Mouse (Mus musculus) layer of hippocampus, adult 8-10 months (tissue): ENCODE data around the gene Bach1. TPM values are rescaled to one million over a fixed set of nuclear protein-coding genes. Genes with fewer than 3 reads are reported as not detected.

Source experiments
- DNase-seq, 2 experiments: peaks; one replicate each; pipeline ENCODE4 v3.0.0; 2022; ENCODE audit warnings: low spot score in 2 of 2
- total RNA-seq, 4 experiments: library from RNA; stranded (reverse); gene quantifications; 2 replicates each; pipeline ENCODE4 v1.2.4; 2022

Bach1 gene
- total RNA-seq, result 10 to 100 TPM; 12.9 to 18.0 (median 14.2) TPM

GRCm38 (mm10) chr16:87698692-87699305 lies at the start of gene Bach1:
Bach1 (plus strand) TSS chr16:87698945.
- DNase-seq, result peak; percentile 84 to 85

- DNase-seq, result no peak
These were observed 46.4 kb upstream of the Bach1 start for GRCm38 (mm10) chr16:87652344-87652743.

GRCm38 (mm10) chr16:87652924-87653323 lies 45.8 kb upstream of the Bach1 start:
- DNase-seq, result no peak

GRCm38 (mm10) chr16:87654016-87654575 lies 44.6 kb upstream of the Bach1 start:
- DNase-seq, result no peak

GRCm38 (mm10) chr16:87655005-87655404 lies 43.7 kb upstream of the Bach1 start:
- DNase-seq, result no peak

- no peak for DNase-seq
These were observed 43.2 kb upstream of the Bach1 start for GRCm38 (mm10) chr16:87655579-87655978.

- no peak for DNase-seq
These were observed 42.0 kb upstream of the Bach1 start for GRCm38 (mm10) chr16:87656771-87657170.

- DNase-seq, result no peak
These were observed 41.5 kb upstream of the Bach1 start for GRCm38 (mm10) chr16:87657291-87657690.

- DNase-seq, result no peak
These were observed 37.7 kb upstream of the Bach1 start for GRCm38 (mm10) chr16:87661024-87661471.

- no peak for DNase-seq
These were observed 37.1 kb upstream of the Bach1 start for GRCm38 (mm10) chr16:87661636-87662035.

GRCm38 (mm10) chr16:87662528-87662927 lies 36.2 kb upstream of the Bach1 start:
- DNase-seq, result no peak

- no peak for DNase-seq
These were observed 34.9 kb upstream of the Bach1 start for GRCm38 (mm10) chr16:87663890-87664289.

- DNase-seq, result no peak
These were observed 33.5 kb upstream of the Bach1 start for GRCm38 (mm10) chr16:87665246-87665645.

- no peak for DNase-seq
These were observed 32.8 kb upstream of the Bach1 start for GRCm38 (mm10) chr16:87665752-87666619.

- DNase-seq, result no peak
These were observed 32.1 kb upstream of the Bach1 start for GRCm38 (mm10) chr16:87666620-87667004.

- DNase-seq, result no peak
These were observed 30.7 kb upstream of the Bach1 start for GRCm38 (mm10) chr16:87668002-87668401.

- DNase-seq, result no peak
These were observed 28.5 kb upstream of the Bach1 start for GRCm38 (mm10) chr16:87670091-87670820.

GRCm38 (mm10) chr16:87670821-87671165 lies 28.0 kb upstream of the Bach1 start:
- no peak for DNase-seq

GRCm38 (mm10) chr16:87671336-87671735 lies 27.4 kb upstream of the Bach1 start:
- no peak for DNase-seq

GRCm38 (mm10) chr16:87673155-87673554 lies 25.6 kb upstream of the Bach1 start:
- DNase-seq, result no peak

- no peak for DNase-seq
These were observed 22.6 kb upstream of the Bach1 start for GRCm38 (mm10) chr16:87676182-87676581.

- DNase-seq, result no peak
These were observed 20.1 kb upstream of the Bach1 start for GRCm38 (mm10) chr16:87678667-87679066.
